Mouse (Mus musculus): ENCODE data around the gene Pdcd1. TPM values are rescaled to one million over a fixed set of nuclear protein-coding genes. Genes with fewer than 3 reads are reported as not detected.
"Not testable (repeated sequence)": the region's sequence is repeated elsewhere in the genome, so short reads cannot be mapped to it uniquely, and the experiment has no call there.

Pdcd1 gene
- total RNA-seq (2015; ENCODE audit: low replicate concordance) (not detected in 2 replicates), total RNA-seq (2017; ENCODE audit: low replicate concordance) (1.3 TPM in 1 of 2 replicates, not detected in the other)

GRCm38 (mm10) chr1:94052373-94052772, at the start of gene Pdcd1:
Pdcd1 (minus strand) TSS chr1:94052553.
- no peak for ATAC-seq (replicated peaks; ENCODE audit: low FRiP score, poor library complexity, severe bottlenecking)

DNA sequence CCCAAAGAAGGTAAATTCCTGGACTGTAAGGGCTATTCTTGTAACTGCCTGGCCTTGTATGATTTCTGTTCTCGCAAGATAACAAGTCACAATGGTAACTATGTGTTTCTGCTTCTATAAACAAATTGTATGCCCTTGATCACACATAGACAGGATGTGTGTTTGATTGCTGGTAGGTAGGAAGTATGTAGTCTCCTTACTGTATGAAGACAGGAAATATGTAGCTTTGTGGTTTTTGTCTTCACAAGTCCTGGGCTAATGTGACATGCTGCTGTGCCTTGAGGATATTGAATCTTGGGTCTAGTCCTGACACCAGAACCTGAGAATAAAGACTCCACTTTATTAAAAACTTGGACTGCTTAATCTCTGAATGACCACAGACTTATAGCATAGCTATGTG, 39.4 kb upstream of the Pdcd1 start:
- no peak for ATAC-seq (replicated peaks; ENCODE audit: low FRiP score, poor library complexity, severe bottlenecking)

GRCm38 (mm10) chr1:94086311-94086898, 34.1 kb upstream of the Pdcd1 start:
- ATAC-seq (replicated peaks; ENCODE audit: low FRiP score, poor library complexity, severe bottlenecking), result no peak

- ATAC-seq (replicated peaks; ENCODE audit: low FRiP score, poor library complexity, severe bottlenecking), result no peak
Observed at GRCm38 (mm10) chr1:94085324-94086105, 33.2 kb upstream of the Pdcd1 start.

GRCm38 (mm10) chr1:94081761-94082160, 29.4 kb upstream of the Pdcd1 start:
- no peak for ATAC-seq (replicated peaks; ENCODE audit: low FRiP score, poor library complexity, severe bottlenecking)

GRCm38 (mm10) chr1:94081191-94081590, 28.8 kb upstream of the Pdcd1 start:
- no peak for ATAC-seq (replicated peaks; ENCODE audit: low FRiP score, poor library complexity, severe bottlenecking)

DNA sequence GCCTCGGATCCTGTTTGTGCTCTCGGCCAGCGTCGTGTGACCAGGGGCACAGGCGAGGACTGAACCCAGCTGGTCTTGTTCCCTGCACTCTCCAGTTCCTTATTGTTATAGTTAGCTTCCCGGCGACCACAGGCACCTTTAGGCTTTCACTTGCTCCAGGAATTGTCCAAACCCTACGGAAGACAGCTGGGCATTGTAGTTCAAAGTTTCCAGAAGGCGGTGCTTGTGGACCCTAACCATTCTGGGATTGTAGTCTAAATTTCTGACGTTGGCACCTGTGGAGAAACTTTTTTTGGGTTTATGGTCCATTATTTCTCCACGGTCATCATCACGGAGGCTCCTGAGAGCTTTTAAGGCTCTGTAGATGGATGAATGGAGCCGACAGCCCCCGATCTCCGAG, 28.4 kb upstream of the Pdcd1 start:
- no peak for ATAC-seq (replicated peaks; ENCODE audit: low FRiP score, poor library complexity, severe bottlenecking)

DNA sequence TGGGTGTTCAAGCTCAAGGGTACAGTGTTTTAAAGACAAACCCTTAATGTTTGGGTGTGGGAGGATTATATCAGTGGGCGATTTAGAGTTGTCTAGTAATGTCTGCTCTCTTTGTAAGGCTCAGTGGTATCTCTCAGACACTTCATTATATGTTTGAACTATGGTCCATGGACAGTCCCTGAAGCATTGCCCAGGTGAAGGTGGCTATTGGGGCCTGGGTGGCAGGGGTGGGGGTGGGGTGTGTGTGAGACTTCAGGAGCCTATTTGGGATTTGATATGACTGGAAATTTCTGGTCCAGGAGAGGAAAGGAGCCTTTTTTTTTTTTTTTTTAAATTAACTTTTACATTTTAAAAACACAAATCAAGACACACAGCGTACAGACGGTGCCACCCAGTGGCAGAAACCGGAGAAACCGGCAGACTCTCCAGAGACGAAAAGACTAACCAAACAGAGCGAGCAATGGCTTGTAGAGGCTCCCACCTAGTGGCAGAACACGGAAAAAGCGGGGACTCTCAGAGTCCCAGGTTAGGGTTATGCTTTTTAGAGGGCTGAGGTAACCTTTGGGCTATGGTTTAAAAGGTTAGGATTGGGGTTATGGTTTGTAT, 26.6 kb upstream of the Pdcd1 start:
- ATAC-seq (replicated peaks; ENCODE audit: low FRiP score, poor library complexity, severe bottlenecking), result no peak

GRCm38 (mm10) chr1:94078314-94078713, 26.0 kb upstream of the Pdcd1 start:
- ATAC-seq (replicated peaks; ENCODE audit: low FRiP score, poor library complexity, severe bottlenecking), result no peak

DNA sequence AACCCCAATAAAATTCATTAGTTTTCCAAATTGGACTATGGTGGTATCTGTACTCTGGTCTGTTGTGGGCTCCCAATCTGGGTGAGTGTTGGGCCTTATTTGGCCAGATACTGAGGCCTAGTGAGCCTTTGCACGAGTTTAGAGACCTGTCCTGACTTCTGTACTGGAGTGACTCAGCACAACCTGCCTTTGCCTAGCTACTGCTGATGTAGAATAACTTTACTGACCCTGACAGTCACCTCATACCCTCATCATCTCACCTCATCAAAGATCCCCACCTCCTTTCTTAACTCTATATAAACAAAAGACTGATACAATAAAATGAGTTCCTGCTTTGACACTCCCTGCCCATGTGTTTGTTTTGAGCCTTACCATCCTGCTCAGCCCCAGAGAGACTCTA, 24.3 kb upstream of the Pdcd1 start:
- no peak for ATAC-seq (replicated peaks; ENCODE audit: low FRiP score, poor library complexity, severe bottlenecking)

DNA sequence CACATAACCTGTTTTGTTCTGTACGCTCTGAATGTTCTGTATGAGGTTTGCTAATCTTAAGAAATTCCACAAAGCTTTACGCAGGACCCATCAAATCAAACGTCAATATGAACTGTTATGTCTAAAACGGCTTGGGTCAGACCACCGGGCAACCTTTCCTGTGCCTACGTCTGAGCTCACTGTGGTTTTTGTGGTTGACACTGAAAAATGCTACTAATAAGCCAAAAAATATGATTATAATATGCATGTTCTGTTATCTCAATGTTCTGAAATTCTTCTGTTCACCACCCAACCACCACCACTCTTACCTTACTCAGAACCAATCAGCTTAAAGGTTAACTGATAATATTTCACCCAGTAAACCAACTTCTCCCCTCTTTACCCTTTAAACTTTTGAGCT, 22.4 kb upstream of the Pdcd1 start:
- no peak for ATAC-seq (replicated peaks; ENCODE audit: low FRiP score, poor library complexity, severe bottlenecking)

- ATAC-seq (replicated peaks; ENCODE audit: low FRiP score, poor library complexity, severe bottlenecking), result not testable (repeated sequence)
Observed at GRCm38 (mm10) chr1:94058281-94058680, 5.9 kb upstream of the Pdcd1 start.

GRCm38 (mm10) chr1:94057401-94057800, 5.0 kb upstream of the Pdcd1 start:
- no peak for ATAC-seq (replicated peaks; ENCODE audit: low FRiP score, poor library complexity, severe bottlenecking)

- ATAC-seq (replicated peaks; ENCODE audit: low FRiP score, poor library complexity, severe bottlenecking), result no peak
Observed at GRCm38 (mm10) chr1:94055966-94056365, 3.6 kb upstream of the Pdcd1 start.

DNA sequence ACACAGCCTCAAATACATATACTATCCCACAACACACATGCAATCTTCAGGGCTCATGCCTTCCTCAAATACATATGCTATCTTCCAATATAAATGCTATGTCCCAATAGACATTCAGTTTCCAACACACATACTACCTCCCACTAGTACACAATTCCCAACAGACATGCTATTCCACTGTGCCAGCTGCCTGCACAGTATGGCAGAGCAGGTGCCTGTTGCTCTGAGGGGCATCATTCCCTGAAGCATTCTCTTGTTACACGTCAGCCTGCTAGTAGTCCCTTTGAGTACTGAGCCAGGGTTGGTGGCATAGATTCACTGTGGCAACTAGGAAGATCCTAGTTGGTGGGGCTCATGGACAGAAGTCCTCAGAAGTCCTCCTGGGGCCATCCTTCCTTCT, 2.1 kb upstream of the Pdcd1 start:
- no peak for ATAC-seq (replicated peaks; ENCODE audit: low FRiP score, poor library complexity, severe bottlenecking)

GRCm38 (mm10) chr1:94053530-94054216, 1.3 kb upstream of the Pdcd1 start:
- no peak for ATAC-seq (replicated peaks; ENCODE audit: low FRiP score, poor library complexity, severe bottlenecking)

DNA sequence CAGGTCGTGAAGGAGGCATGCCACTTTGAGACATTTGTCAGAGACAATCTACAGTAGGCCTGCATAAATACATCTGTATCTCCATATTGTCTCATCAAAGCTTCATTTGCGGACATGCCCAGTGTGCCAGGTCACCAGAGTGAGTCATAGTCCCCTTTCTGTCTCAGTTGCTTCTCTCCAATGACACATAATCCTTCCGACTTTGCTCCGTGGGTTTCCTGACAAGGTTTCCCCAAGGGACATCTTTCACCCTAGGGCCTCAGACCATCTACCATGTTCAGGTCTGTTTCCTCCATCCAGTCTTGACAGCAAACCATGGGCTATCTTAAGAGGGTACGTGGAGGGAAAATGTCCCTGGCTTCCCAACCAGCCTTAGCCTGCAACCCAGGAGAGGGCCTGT, 1.2 kb downstream of the Pdcd1 start:
- no peak for ATAC-seq (replicated peaks; ENCODE audit: low FRiP score, poor library complexity, severe bottlenecking)

DNA sequence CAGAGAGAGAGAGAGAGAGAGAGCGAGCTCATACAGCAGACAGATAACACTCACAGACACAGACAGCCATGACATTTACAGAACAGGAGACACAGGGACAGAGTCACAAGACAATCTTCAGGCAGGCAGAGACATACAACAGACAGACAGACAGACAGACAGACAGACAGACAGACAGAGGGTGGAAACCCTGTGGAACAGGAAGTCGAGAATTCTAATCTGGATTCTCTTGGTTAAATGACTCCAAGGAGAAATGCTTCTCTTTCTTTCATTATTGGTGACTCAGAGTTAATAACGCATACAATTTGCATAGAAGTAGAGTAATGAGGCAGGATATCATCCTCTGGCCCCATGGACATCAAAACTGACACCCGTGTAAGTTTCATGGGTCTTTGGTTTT, 5.8 kb downstream of the Pdcd1 start:
- no peak for ATAC-seq (replicated peaks; ENCODE audit: low FRiP score, poor library complexity, severe bottlenecking)

GRCm38 (mm10) chr1:94045559-94045958, 6.8 kb downstream of the Pdcd1 start:
- ATAC-seq (replicated peaks; ENCODE audit: low FRiP score, poor library complexity, severe bottlenecking), result no peak

GRCm38 (mm10) chr1:94040391-94040790, 12.0 kb downstream of the Pdcd1 start:
- no peak for ATAC-seq (replicated peaks; ENCODE audit: low FRiP score, poor library complexity, severe bottlenecking)
